7 mouse cellular contexts compared by ENCODE assay signal in the genomic region with DNA sequence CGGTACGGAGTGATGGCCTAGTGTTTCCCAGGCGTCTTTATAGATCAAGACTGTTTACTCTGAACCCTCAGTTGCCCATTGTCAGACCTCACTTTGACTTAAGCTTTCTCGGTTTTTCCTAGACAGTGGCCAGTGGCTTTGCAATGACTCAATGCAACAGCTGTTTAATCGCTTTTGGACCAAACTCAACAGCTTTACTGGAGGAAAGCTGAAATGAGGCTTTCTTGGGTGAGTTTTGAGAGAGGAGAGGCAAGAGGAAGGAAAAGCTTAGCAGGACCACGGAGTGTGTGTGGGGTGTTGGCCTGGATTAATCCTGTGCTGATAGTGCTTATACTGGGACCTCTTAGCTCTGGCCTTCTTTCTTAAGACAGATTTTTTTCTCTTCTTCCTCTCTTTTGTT. TPM values are rescaled to one million over a fixed set of nuclear protein-coding genes. Genes with fewer than 3 reads are reported as not detected.
A peak's percentile ranks its signal among the peaks of the same experiment; 100 is the strongest.
DNase-seq lines count a peak whose midpoint lies in the region; ATAC-seq and TF ChIP-seq lines count a peak whose summit lies in the region.

No protein-coding gene starts in this region.

- peak; percentile 26 for DNase-seq in lung, postnatal 10 days
- DNase-seq in lung, adult 2 months, result no peak
- DNase-seq in liver, embryonic 14.5 days (ENCODE audit: low read depth in 3 of 3, low spot score in 3 of 3), result no peak
- no peak for DNase-seq in left cerebral cortex, adult 2 months (ENCODE audit: extremely low spot score in 1 of 2, low spot score in 2 of 2)
- no peak for DNase-seq in cerebellum, adult 9-11 months
- DNase-seq in thymus, postnatal 4 days, result no peak

- H3K27me3 ChIP-seq in heart, embryonic 15.5 days, result peaks cover 74% of the 10 kb centered on the region
- peaks cover 44% of the 10 kb centered on the region for H3K27me3 ChIP-seq in liver, embryonic 14.5 days (ENCODE audit: control insufficient read depth, insufficient read depth, low read length)

- intact Hi-C loops in left cerebral cortex, adult 2 months (cut with DNase I), result no loop called here

- no peak for TF ChIP-seq POLR2A in lung, adult 2 months (IDR thresholded peaks at IDR 0.05; ENCODE audit: borderline replicate concordance, extremely low read depth, low read depth, low read length)

- no peak for TF ChIP-seq EP300 in liver, embryonic 14.5 days (IDR thresholded peaks at IDR 0.05; ENCODE audit: low read depth)

- no peak for ATAC-seq in heart, embryonic 15.5 days (replicated peaks; ENCODE audit: insufficient number of reproducible peaks, insufficient read depth, low FRiP score, low read depth)
- no peak for ATAC-seq in liver, embryonic 14.5 days (ENCODE audit: insufficient read depth)

- H3K27ac ChIP-seq in heart, embryonic 15.5 days, result no peak overlapping the region
- no peak overlapping the region for H3K27ac ChIP-seq in liver, embryonic 14.5 days
- no peak overlapping the region for H3K27ac ChIP-seq in left cerebral cortex, adult 2 months

- no peaks in the 10 kb centered on the region for H3K4me1 ChIP-seq in lung, adult 2 months (ENCODE audit: control insufficient read depth, insufficient read depth, low read length)
- H3K4me1 ChIP-seq in heart, embryonic 15.5 days (replicated peaks), result peaks cover 23% of the 10 kb centered on the region
- H3K4me1 ChIP-seq in liver, embryonic 14.5 days (replicated peaks; ENCODE audit: control insufficient read depth in 2 of 2, insufficient read depth in 2 of 2, low read length in 1 of 2), result no peaks in the 10 kb centered on the region

- peaks cover 5% of the 10 kb centered on the region; the same call in 1 of the 2 replicates for H3K9me3 ChIP-seq in heart, embryonic 15.5 days (replicated peaks)
- H3K9me3 ChIP-seq in liver, embryonic 14.5 days (ENCODE audit: control insufficient read depth, low read length), result no peaks in the 10 kb centered on the region

- H3K9ac ChIP-seq in heart, embryonic 15.5 days, result no peak overlapping the region
- H3K9ac ChIP-seq in liver, embryonic 14.5 days (replicated peaks), result no peak overlapping the region

- peak overlapping the region; percentile 92 for H3K4me2 ChIP-seq in heart, embryonic 15.5 days
- 0 out of 2 replicates have a peak overlapping the region, but pooled peaks have one; percentile 50 for H3K4me2 ChIP-seq in liver, embryonic 14.5 days (ENCODE audit: low read depth)

- TF ChIP-seq CTCF in lung, adult 2 months (IDR thresholded peaks at IDR 0.05; ENCODE audit: insufficient read depth, low read length), result no peak
- TF ChIP-seq CTCF in liver, embryonic 14.5 days (IDR thresholded peaks at IDR 0.05; ENCODE audit: low read depth), result no peak
- no peak for TF ChIP-seq CTCF in left cerebral cortex, adult 2 months (IDR thresholded peaks at IDR 0.05)

- no peak overlapping the region for H3K4me3 ChIP-seq in lung, adult 2 months (replicated peaks; ENCODE audit: extremely low read depth, low read depth, low read length)
- H3K4me3 ChIP-seq in heart, embryonic 15.5 days, result peak overlapping the region; percentile 53; the same call in 1 of the 2 replicates
- no peak overlapping the region for H3K4me3 ChIP-seq in liver, embryonic 14.5 days (ENCODE audit: insufficient read depth in 1 of 2, low read depth in 2 of 2, low read length in 2 of 2)
- no peak overlapping the region for H3K4me3 ChIP-seq in left cerebral cortex, adult 2 months

- H3K36me3 ChIP-seq in heart, embryonic 15.5 days, result no peaks in the 10 kb centered on the region
- H3K36me3 ChIP-seq in liver, embryonic 14.5 days (replicated peaks; ENCODE audit: control insufficient read depth, insufficient read depth, low read depth), result no peaks in the 10 kb centered on the region

- 20% methylated on average over 6 of the region's 6 CpGs for WGBS in lung, adult 2 months
- WGBS in heart, embryonic 15.5 days, result 25% methylated on average over 6 of the region's 6 CpGs
- 15% methylated on average over 6 of the region's 6 CpGs for WGBS in liver, embryonic 14.5 days (ENCODE audit: insufficient replicate concordance)

RNA-seq across cellular contexts. Expression of gene Foxd1, which starts 36.3 kb away (rescaled TPM):
- polyA plus RNA-seq in lung, adult 2 months (2012; rRNA removed), result 0.12 and 0.18 TPM in 2 replicates
- 0.05 TPM in 1 of 2 replicates, not detected in the other for polyA plus RNA-seq in heart, embryonic 15.5 days (2015; fragmentation: Nextera tagmentation; extraction: Ambion mirVana)
- polyA plus RNA-seq in liver, embryonic 14.5 days (2012; rRNA removed), result under 0.01 TPM in 1 of 2 replicates, not detected in the other
- not detected in 2 replicates for polyA plus RNA-seq in liver, embryonic 14.5 days (2014; fragmentation: Nextera tagmentation; extraction: Ambion mirVana)
- total RNA-seq in left cerebral cortex, adult 2 months (2021), result 1 to 10 TPM; 1.5 to 1.9 TPM
